Mouse (Mus musculus) intestine, embryonic 15.5 days (tissue): Measurements from ENCODE around the gene Ceacam1. TPM values are rescaled to one million over a fixed set of nuclear protein-coding genes. Genes with fewer than 3 reads are reported as not detected.
"Not testable (repeated sequence)": the region's sequence is repeated elsewhere in the genome, so short reads cannot be mapped to it uniquely, and the experiment has no call there.

Experiments used
- ATAC-seq: fragments of 200-750 bp; cut with Nextera tagmentation; 2 replicates; pipeline ENCODE4 v1.8.0; 2017; ENCODE audit warnings: moderate TSS enrichment, moderate library complexity
- H3K27ac ChIP-seq: fragments of 300-500 bp; sonication (generic); 2 replicates; pipeline ENCODE4 v1.5.1; 2015; ENCODE audit warnings: mild to moderate bottlenecking, inconsistent platforms
- H3K27me3 ChIP-seq: fragments of 300-500 bp; sonication (generic); replicated peaks from 2 replicates; pipeline ENCODE4 v1.6.1; 2015; ENCODE audit warnings: inconsistent platforms
- H3K36me3 ChIP-seq: fragments of 300-500 bp; sonication (generic); 2 replicates; pipeline ENCODE4 v1.6.1; 2015; ENCODE audit warnings: inconsistent platforms
- H3K4me1 ChIP-seq: fragments of 300-500 bp; sonication (generic); replicated peaks from 2 replicates; pipeline ENCODE4 v1.6.1; 2015; ENCODE audit warnings: inconsistent platforms
- H3K4me2 ChIP-seq: fragments of 300-500 bp; sonication (generic); replicated peaks from 2 replicates; pipeline ENCODE4 v1.6.1; 2015; ENCODE audit warnings: mild to moderate bottlenecking, inconsistent platforms
- H3K4me3 ChIP-seq: fragments of 300-500 bp; sonication (generic); replicated peaks from 2 replicates; pipeline ENCODE4 v1.5.1; 2015; ENCODE audit warnings: inconsistent platforms
- H3K9ac ChIP-seq: fragments of 300-500 bp; sonication (generic); 2 replicates; pipeline ENCODE4 v1.6.1; 2015; ENCODE audit warnings: inconsistent platforms
- H3K9me3 ChIP-seq: fragments of 300-500 bp; sonication (generic); 2 replicates; pipeline ENCODE4 v1.6.1; 2016; ENCODE audit warnings: inconsistent platforms
- WGBS: fragments of 180-500 bp; shearing (Covaris S2); methylation state at CpG from one replicate; pipeline ENCODE4 v1.1.7; 2015; 5-methylcytosine and 5-hydroxymethylcytosine counted together
- polyA plus RNA-seq: library from polyadenylated mRNA; unstranded; fragments of >200 nt; fragmentation: Nextera tagmentation; extraction: Ambion mirVana; gene quantifications from 2 replicates; pipeline ENCODE4 v1.2.1, GENCODE M21; 2015

Gene Ceacam1
- polyA plus RNA-seq = 31.4 and 32.3 TPM in 2 replicates

GRCm38 (mm10) chr7:25477091-25477751, at the start of gene Ceacam1:
Ceacam1 (minus strand) TSS chr7:25477603.
- H3K27ac ChIP-seq, H3K9ac ChIP-seq, H3K4me1 ChIP-seq, H3K9me3 ChIP-seq, H3K36me3 ChIP-seq, H3K27me3 ChIP-seq, H3K4me3 ChIP-seq: not testable (repeated sequence)
- peak; percentile 95 for ATAC-seq
- peak within 1 kb of the TSS; percentile 35; the same call in 1 of the 2 replicates for H3K4me2 ChIP-seq
- WGBS = 15% methylated on average over 5 of the region's 5 CpGs

- H3K9me3 ChIP-seq, H3K4me3 ChIP-seq, ATAC-seq, H3K27me3 ChIP-seq, H3K36me3 ChIP-seq, H3K4me2 ChIP-seq, H3K9ac ChIP-seq, H3K27ac ChIP-seq, H3K4me1 ChIP-seq: not testable (repeated sequence)
- WGBS = 67% methylated on average over 2 of the region's 5 CpGs
Measured at GRCm38 (mm10) chr7:25516070-25516777, 38.8 kb upstream of the Ceacam1 start.

GRCm38 (mm10) chr7:25515667-25516066, 38.3 kb upstream of the Ceacam1 start:
- H3K4me1 ChIP-seq, ATAC-seq, H3K36me3 ChIP-seq, H3K4me2 ChIP-seq, H3K4me3 ChIP-seq, H3K27ac ChIP-seq, H3K9ac ChIP-seq, H3K27me3 ChIP-seq, H3K9me3 ChIP-seq: not testable (repeated sequence)
- 44% methylated on average over 1 of the region's 1 CpGs for WGBS

- no peaks in the 10 kb centered on the region for H3K4me1 ChIP-seq
- WGBS = 8% methylated on average over 3 of the region's 3 CpGs
- H3K9me3 ChIP-seq = no peaks in the 10 kb centered on the region
- H3K4me2 ChIP-seq = no peak overlapping the region
- H3K36me3 ChIP-seq = no peaks in the 10 kb centered on the region
- H3K27me3 ChIP-seq = no peaks in the 10 kb centered on the region
- ATAC-seq = peak; percentile 65; the same call in 1 of the 2 replicates
- H3K4me3 ChIP-seq = no peak overlapping the region
- no peak overlapping the region for H3K9ac ChIP-seq
- no peak overlapping the region for H3K27ac ChIP-seq
Measured at GRCm38 (mm10) chr7:25509925-25510324, 32.5 kb upstream of the Ceacam1 start.

- WGBS = 83% methylated on average over 1 of the region's 1 CpGs
- Histone ChIP-seq H3K4me3 (no peak overlapping the region), H3K4me1 (no peaks in the 10 kb centered on the region), H3K4me2 (no peak overlapping the region), H3K9ac (no peak overlapping the region), H3K27ac (no peak overlapping the region), H3K27me3 (no peaks in the 10 kb centered on the region), H3K36me3 (no peaks in the 10 kb centered on the region), H3K9me3 (no peaks in the 10 kb centered on the region)
- no peak for ATAC-seq
Measured at GRCm38 (mm10) chr7:25494649-25495048, 17.2 kb upstream of the Ceacam1 start.

GRCm38 (mm10) chr7:25490698-25491097, 13.3 kb upstream of the Ceacam1 start:
- H3K27ac ChIP-seq, H3K4me2 ChIP-seq, ATAC-seq, H3K9ac ChIP-seq, H3K27me3 ChIP-seq, H3K9me3 ChIP-seq, H3K4me1 ChIP-seq, H3K4me3 ChIP-seq, H3K36me3 ChIP-seq: not testable (repeated sequence)
- 60% methylated on average over 1 of the region's 1 CpGs for WGBS

- not testable (repeated sequence) for H3K4me3 ChIP-seq, H3K9ac ChIP-seq, H3K27ac ChIP-seq, H3K4me2 ChIP-seq, H3K27me3 ChIP-seq, H3K4me1 ChIP-seq, ATAC-seq, H3K36me3 ChIP-seq, H3K9me3 ChIP-seq
- 89% methylated on average over 3 of the region's 3 CpGs for WGBS
Measured at GRCm38 (mm10) chr7:25489382-25489781, 12.0 kb upstream of the Ceacam1 start.

GRCm38 (mm10) chr7:25486186-25486585, 8.8 kb upstream of the Ceacam1 start:
- H3K9me3 ChIP-seq = no peaks in the 10 kb centered on the region
- ATAC-seq = no peak
- no peak overlapping the region for H3K9ac ChIP-seq
- H3K4me3 ChIP-seq = no peak overlapping the region
- H3K27me3 ChIP-seq = no peaks in the 10 kb centered on the region
- no peak overlapping the region for H3K27ac ChIP-seq
- no peaks in the 10 kb centered on the region for H3K36me3 ChIP-seq
- H3K4me1 ChIP-seq = no peaks in the 10 kb centered on the region
- no peak overlapping the region for H3K4me2 ChIP-seq
- 46% methylated on average over 1 of the region's 1 CpGs for WGBS

GRCm38 (mm10) chr7:25485061-25485460, 7.7 kb upstream of the Ceacam1 start:
- ATAC-seq = no peak
- Histone ChIP-seq H3K4me1 (no peaks in the 10 kb centered on the region), H3K27me3 (no peaks in the 10 kb centered on the region), H3K4me2 (no peak overlapping the region), H3K9ac (no peak overlapping the region), H3K9me3 (no peaks in the 10 kb centered on the region), H3K4me3 (no peak overlapping the region), H3K36me3 (no peaks in the 10 kb centered on the region), H3K27ac (no peak overlapping the region)
- WGBS = 44% methylated on average over 4 of the region's 5 CpGs

- Histone ChIP-seq H3K4me1 (no peaks in the 10 kb centered on the region), H3K4me2 (no peak overlapping the region), H3K27ac (no peak overlapping the region), H3K9me3 (no peaks in the 10 kb centered on the region), H3K4me3 (no peak overlapping the region), H3K27me3 (no peaks in the 10 kb centered on the region), H3K9ac (no peak overlapping the region), H3K36me3 (no peaks in the 10 kb centered on the region)
- WGBS = 84% methylated on average over 8 of the region's 8 CpGs
- ATAC-seq = no peak
Measured at GRCm38 (mm10) chr7:25483133-25483735, 5.8 kb upstream of the Ceacam1 start.

- not testable (repeated sequence) for H3K27ac ChIP-seq, H3K4me3 ChIP-seq, ATAC-seq, H3K9me3 ChIP-seq, H3K4me1 ChIP-seq, H3K9ac ChIP-seq, H3K27me3 ChIP-seq, H3K36me3 ChIP-seq, H3K4me2 ChIP-seq
- 60% methylated on average over 8 of the region's 8 CpGs for WGBS
Measured at GRCm38 (mm10) chr7:25480791-25481190, 3.4 kb upstream of the Ceacam1 start.

GRCm38 (mm10) chr7:25479440-25479839, 2.0 kb upstream of the Ceacam1 start:
- Histone ChIP-seq H3K4me2 (no peak overlapping the region), H3K4me1 (no peaks in the 10 kb centered on the region), H3K27ac (no peak overlapping the region), H3K9ac (no peak overlapping the region), H3K9me3 (no peaks in the 10 kb centered on the region), H3K4me3 (no peak overlapping the region), H3K27me3 (no peaks in the 10 kb centered on the region), H3K36me3 (no peaks in the 10 kb centered on the region)
- no peak for ATAC-seq
- WGBS = 0% methylated on average over 1 of the region's 1 CpGs

GRCm38 (mm10) chr7:25477752-25478093, 320 bp upstream of the Ceacam1 start:
- H3K27me3 ChIP-seq, H3K9me3 ChIP-seq, H3K27ac ChIP-seq, H3K4me3 ChIP-seq, H3K9ac ChIP-seq, H3K36me3 ChIP-seq, H3K4me2 ChIP-seq, H3K4me1 ChIP-seq: not testable (repeated sequence)
- ATAC-seq = peak; percentile 73; the same call in 1 of the 2 replicates
- WGBS = 55% methylated on average over 2 of the region's 2 CpGs
